Mouse (Mus musculus) adipocyte (in vitro differentiated cells): ENCODE data around the gene Smim4.

Experiments used
- DNase-seq: peaks from one replicate; pipeline ENCODE4 v3.0.0-alpha.2; 2016; ENCODE audit warnings: low spot score

Smim4 gene

DNA sequence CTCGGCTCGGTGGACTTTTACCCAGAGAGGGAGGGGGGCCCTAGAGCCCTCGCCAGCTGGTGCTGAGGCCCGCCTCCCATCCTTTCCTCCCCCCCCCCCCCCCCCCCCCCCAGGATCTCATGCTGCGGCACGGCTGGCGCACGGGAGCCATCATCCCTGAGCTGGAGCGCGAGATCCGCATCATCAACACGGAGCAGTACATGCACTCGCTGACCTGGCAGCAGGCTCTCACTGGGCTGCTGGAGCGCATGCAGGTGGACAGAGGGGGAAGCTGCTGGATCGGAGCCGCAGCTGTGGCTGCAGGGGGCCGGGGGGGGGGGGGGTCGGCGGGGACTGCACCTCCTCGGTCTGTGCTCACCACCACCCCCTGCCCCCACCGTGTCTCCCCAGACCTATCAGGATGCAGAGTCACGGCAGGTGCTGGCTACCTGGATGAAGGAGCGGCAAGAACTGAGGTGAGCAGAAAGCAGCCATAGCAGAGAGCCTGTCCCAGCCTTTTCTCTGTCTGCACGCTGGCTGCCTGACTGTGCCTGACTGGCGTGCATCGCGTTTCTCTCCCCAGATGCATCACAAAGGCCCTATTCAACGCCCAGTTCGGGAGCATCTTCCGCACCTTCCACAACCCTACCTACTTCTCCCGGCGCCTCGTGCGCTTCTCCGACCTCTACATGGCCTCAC is 9.6 kb upstream of the Smim4 start:
- DNase-seq, result no peak

DNA sequence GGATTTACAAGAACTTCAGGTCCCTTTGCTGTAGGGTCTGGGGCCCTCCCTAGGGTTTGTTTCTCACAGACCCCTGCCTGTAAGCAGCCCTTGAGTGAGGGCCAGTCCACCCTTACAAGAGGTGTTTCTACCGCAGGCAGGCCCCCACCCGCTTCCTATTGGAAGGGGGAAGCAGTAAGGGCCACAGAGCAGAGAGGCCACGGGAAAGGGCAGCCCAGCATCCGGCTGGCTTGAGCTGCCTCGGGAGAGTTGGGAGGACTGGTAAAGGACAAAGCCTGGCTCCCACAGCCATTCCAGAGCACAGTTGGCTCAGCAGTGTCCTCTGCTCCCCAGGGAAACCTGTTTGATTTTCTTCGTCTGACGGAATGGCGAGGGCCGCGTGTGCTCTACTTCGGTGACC is 9.0 kb upstream of the Smim4 start:
- DNase-seq, result no peak

DNA sequence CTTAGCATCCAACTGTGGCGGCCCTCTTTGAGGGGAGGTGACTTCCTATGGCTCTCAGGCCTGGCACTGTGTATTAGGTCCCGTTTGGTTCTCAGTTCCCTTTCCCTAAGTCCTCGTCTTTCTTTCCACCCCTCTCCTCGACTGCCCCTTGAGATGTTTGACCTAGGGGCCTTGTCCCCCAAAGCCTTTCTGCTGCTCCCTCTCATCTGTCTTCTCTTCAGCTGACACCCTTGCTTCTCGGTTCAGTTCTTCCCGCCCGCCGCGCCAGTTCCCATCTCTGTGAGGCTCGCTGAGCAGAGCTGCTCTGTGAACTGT is 8.5 kb upstream of the Smim4 start:
- no peak for DNase-seq

DNA sequence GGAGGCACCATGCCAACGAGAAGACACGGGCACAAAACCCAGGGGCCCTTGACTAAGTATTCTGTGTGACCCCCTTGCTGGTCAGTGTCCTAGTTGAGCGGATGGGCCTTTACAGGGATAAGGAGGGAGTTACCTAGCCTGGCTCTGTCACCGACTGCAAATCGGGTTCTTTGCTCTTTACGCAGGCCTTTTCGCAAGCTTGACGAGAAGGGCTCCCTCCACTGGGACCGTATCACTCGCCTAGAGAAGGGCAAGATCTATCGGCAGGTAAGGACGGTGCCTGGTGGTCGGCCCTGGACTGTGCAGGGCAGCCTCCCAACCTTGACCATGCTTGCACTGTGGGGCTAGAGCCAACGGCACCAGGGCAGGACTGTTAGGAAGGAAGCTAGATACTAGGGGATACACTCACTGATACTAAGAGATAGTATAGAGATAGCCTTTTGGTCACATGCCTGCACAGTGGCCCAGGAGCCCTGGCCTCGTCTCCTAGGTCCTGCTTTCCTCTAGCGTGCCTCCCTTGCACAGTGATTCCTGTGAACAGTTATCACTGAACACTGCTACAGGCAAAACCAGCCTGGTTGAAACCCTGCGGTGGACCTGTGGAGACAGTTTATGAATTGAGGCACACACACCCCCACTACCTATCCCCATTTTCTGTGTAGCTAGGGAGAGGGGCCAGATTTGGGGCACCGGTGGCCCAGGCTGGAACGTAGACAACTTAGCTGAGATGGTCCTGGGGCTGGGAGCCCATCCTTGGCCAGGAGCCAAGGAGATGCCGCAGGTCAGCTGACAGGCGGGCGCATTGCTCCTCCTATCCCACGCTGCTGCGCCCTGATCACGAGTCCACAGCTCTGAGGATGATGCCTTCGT is 7.9 kb upstream of the Smim4 start:
- DNase-seq, result no peak

DNA sequence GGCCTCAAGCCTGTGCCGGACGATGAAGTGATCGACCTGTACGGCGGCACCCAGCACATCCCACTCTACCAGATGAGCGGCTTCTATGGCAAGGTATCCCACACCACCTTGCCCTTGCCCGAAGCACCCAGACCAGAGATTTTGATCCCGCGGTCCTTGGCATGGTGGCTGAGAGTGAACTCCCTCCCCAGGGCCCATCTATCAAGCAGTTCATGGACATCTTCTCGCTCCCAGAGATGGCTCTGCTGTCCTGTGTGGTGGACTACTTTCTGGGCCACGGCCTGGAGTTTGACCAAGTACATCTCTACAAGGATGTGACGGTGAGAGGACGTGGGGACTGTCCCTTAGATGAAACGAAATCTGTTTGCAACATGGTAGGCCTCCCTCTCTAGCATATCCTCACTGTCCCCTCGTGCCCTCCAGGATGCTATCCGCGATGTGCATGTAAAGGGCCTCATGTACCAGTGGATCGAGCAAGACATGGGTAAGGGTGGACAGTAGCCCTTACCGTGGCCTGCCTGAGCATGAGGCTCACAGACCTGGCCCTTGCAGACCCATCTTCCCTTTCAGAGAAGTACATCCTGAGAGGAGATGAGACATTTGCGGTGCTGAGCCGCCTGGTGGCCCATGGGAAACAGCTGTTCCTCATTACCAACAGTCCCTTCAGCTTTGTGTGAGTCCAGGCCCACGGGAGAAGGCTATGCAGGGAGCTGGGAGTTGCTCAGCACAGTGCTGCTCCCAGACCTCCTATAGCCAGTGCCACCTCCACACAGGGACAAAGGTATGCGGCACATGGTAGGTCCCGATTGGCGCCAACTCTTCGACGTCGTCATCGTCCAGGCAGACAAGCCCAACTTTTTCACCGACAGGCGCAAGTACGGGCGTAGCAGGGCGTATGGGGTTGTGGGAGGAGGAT is 7.0 kb upstream of the Smim4 start:
- DNase-seq, result no peak

DNA sequence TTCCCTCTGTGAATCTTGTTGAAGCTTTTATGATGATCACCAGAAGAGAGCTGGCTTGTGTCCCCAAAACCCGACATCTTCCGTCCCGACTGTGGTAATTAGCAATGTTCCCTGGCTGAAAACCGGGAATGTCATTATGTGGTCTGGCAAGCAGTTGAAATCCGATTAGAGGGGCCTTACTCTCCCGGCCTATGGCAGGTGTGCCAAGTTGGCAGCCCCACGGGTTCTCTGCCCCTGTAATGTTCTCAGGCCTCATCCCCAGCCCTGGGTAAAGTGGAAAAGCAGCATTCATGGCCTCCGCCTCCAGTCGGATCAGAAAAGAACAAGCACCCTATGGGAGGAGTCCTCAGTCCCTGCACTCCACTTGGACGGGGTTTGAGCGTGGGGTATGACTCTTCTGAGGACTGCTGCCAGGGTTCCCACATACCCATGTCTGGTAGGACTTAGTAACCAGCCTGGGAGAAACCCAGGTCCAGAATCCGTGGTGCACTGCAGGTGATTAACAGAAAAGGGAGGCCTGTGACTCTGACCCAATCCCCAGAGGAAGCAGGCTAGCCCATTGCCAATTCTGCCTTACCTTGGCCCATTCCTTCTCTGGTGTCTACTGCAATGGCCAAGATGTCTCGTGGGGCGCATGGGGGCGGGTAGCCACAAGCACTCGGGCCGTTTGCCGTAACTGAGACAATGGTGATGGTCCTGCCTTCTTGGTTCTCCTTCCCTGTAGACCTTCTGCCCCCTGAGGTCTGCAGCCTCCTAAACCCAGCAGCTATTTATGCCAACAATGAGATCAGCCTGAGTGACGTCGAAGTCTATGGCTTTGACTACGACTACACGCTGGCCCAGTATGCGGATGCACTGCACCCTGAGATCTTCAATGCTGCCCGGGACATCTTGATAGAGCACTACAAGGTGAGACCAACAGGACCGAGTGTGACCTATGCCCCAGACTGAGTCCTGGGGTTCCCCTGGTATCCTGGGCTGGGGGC is 5.6 kb upstream of the Smim4 start:
- no peak for DNase-seq

DNA sequence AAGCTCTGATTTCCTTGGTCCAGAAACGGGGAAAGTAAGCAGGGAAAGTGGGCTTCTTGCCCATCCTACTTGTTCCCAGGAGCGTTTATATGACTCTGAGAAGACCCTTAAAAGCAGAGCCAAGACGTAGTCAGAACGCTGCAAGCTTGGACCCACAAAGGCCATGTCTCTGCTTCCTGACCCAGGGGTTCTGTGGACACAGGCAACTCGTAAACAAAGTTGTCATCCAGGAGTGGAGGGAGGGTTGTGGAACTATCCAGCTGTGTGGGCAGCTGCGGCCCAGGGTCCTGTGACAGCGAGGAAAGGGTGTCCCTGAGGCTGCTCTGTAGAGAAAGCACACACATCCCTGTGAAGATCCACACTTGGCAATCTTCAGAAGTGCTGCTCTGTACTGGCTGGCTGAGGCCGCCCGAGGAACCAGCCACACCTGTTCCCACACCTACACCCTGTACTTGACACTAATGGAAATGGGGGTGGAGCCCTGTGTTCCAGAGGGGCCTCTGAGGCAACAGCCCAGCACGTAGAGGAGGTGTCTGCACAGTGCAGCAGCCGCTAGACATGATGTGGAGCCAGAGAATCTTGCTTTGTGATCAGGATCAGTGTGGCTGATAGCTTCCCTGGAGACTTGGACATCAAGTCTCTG is 4.4 kb upstream of the Smim4 start:
- no peak for DNase-seq

DNA sequence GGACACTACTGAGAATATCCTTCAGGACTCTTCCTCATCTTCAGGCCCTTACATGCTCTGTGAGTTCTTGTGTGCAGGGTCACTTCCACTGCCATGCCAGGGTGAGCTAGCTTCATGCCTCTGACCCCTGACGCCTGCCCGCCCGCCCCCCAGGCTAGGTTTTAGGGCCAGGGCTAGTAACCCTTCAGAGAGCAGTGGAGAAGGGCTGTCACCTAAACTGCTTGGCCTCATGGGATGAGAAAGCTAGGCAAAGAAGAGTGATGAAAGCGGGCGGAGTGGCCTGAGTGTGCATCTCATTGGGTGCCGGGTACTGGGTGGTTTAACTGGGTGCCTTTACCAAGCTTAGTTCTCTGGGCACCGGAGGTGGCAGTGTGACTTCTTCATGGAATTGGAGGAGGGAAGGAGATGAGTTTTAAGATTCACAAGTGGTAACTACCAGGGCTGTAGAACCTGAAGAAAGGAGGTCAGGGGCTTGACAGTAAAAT is 3.8 kb upstream of the Smim4 start:
- DNase-seq, result no peak

DNA sequence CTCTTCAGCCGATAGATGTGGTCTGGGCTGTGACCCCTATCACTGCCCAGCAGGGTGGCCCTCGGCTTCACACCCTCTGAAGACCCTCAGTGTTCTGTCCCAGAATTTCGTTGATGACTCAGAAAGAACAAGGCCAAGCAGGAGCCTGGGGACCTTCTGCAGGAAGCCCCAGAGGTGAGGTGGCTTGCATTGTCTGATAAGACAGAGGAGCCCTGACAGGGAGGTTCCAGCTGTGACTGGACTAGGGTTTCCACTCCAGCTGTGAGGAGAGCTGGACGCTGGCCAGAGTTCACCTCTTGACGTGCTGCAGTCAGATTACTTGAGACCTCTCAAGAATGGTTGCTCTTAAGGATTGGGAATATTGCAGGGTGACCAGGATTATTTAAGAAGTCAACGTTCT is 3.3 kb upstream of the Smim4 start:
- DNase-seq, result no peak

DNA sequence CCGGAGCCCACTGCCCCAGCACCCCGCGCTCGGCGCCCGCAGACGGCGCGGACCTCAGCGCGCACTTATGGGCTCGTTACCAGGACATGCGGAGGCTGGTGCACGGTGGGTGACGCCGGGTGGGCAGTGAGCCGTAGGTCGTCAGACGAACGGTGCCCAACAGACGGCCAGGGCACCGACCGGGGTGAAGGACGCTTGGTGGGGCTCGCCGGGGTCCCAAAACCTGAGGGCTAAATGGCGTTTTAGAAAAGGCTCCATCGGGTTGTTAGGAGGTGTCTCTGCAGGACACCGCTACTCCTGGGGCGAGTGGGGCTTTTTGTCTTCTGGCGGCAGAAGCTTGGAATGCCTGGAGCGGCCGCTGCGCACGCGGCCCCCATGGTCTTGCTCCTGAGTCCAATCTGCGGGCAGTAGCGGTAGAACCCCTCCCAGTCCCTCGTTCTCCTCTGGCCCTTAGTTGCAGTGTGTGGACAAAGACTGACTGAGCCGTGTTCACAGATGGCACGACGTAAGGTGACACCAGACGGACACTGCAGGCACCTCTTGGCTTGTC is 2.6 kb upstream of the Smim4 start:
- DNase-seq, result no peak

DNA sequence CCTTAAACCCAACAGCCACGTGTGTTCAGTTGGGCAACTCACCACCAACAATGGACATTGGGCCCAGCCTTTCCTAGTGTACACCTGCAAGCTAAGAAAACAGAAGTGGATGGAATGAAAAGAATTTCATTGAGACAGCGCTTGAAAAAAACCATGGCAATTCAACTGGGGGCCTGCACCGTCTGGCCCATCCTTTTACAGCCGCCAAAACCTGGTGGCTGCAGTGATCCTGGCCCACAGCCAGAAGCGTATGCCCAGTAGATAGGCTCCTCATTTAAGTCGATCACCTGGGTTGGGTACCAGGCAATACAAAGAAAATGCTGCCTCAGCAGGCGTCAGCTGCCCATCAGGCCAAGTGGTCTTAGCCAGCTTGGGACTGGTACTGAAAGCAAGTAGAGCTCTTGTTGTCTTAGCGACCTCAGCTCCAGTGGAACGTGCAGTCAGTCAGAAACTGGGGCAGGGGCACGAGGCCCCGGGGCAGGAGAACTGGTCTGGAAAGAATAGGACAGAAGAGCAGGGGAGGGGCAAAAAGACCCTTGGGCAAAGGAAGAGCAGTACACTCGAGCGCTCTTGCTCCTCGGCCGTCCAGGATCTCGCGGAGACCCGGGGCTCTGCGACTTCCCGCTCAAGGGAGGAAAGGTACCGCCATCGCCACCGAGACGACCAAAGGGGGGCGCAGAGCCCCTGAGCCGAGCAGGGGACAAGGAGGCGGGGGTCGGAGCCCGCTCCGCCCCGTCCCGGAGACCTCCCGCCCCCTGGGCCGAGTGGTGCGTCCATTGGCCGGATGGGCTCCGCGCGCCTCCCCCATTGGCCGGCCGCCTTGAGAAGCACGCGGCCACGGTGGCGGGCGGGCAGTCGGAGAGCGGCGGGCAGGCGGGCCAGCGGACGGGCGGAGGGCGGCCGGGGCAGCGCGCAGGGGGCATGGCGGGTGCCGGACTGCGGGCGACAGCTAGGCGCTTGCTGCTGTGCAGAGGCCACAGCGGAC is 1.8 kb upstream of the Smim4 start, which contains the start of gene Nt5dc2:
Gene Nt5dc2 (plus strand): TSS at position 818 of the 985 bp plus-strand sequence.
- peak; percentile 45 for DNase-seq

DNA sequence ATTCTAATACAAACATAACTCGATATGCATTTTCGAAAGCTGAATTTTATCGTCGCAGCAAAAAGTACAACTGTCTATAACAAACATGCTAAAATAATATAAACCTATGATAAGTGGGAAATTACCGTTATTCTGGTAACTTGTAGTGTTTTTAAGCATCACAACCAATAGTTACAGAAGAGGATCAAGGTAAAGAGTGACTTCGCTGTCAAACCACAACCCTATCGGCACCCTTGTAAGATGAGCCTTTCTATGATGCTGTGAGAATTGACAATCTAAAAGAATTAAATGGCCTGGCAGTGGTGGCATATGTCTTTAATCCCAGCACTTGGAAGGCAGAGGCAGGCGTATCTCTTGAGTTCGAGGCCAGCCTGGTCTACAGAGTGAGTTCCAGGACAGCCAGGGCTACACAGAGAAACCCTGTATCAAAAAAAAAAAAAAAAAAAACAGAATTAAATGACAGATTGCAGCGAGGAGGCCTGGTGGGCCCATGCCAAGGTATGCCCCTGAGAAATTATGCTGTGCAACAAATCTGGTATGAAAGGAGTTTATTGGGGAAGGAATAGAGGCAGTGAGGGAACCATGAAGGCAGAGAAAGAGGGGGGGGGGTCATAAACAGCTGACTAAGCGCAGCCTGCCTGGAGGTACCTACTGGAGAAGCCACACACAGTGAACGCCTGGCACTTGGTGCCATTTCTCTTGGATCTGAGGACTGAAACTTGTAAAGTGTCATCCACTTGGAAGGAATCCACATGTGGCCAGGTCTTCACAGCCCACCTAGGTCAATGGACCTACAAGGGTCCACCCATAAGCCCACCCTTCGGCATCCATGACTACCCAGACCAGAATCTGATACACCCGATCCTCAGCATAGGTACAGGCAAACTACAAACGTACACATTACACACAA is 825 bp upstream of the Smim4 start:
- no peak for DNase-seq

DNA sequence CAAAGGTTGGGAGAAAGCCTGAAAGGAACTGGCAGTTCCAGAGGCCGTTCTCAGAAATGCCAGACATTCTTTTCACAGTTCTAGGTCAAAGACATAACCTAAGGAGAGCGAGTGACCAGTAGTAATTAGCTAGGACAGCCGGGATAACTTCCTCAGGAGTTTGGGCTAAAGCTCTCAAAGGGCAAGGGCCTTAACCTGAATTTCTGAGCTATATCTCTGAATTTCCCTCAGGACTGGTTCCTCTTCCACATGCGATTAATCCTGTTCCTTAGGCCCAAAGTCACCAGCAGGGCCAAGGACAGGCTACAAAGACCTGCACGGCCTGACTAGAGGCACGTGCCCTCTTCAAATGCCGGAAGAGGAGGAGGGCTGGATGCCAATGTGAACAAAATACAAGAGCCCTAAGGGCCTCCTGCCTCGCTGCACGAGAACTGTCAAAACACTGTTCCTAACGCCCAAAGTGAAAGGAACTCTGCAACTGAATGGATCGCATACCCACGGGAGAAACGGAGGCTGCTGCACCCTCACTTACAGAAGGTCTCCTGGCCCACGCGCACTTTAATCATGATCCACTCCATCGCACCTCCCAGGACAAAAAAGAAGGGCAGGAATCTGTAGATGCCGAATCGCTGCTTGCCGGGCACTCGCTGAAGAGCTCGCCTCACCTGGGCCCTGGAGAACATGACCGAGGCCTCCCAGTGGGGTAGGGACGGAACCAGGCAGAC is 493 bp downstream of the Smim4 start:
- peak; percentile 70 for DNase-seq

DNA sequence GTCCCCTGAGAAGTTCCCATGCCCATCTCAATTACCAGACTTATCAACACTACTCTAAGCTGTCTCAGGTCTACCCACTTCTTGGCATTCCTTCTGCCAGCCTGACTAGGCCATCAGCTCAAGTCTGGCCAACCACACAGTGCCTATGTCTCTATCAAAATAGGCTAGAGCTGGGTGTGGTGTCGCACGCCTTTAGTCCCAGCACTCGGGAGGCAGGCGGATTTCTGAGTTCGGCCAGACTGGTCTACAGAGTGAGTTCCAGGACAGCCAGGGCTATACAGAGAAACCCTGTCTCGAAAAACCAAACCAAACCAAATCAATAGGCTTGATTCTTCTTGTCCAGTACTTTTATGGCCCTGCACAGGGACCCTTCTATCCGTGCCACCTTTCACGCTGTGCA is 1.9 kb downstream of the Smim4 start:
- DNase-seq, result no peak

DNA sequence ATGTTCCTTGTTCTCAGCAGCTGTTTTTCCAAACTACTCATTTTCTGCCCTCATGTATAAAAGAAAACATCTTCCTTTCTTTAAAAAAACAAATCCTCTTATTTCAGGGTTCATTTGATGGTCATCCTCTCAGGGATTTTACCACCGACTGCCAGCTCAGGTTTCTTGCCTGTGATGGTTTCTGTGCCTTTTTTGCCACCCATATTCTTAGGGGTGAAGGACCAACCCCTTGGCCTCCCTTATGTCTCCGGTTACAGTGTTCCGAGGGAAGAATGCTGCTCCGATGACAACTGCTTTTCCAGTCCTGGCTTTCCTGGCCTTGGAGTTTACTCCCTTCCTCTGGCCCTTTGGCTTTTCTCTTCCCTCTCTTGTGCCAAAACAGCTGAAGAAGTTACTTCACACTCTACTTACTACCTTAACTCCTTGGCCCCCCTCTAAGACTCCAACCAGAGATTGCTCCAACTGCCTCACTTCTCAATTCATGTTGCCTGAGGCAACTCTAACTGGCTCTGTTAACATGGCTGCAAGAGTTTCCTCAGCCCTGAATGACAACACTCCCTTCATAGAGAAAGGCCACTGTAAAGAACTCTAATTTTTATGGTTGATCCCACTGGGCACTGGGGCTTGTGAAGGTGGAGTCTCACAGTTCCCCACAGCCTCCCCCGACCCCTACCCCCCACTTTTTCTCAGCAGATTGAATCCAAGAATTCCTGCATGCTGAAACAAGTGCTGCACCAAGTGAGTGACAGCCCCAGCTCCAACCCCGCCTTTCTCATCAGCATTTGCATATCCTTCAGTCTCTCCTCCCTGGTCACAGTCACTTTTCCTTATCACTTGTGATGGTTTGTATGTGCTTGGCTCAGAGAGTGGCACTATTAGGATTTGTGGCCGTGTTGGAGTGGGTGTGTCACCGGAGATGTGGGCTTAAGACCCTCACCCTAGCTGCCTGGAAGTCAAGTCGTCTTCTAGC is 3.4 kb downstream of the Smim4 start:
- peak; percentile 37 for DNase-seq

DNA sequence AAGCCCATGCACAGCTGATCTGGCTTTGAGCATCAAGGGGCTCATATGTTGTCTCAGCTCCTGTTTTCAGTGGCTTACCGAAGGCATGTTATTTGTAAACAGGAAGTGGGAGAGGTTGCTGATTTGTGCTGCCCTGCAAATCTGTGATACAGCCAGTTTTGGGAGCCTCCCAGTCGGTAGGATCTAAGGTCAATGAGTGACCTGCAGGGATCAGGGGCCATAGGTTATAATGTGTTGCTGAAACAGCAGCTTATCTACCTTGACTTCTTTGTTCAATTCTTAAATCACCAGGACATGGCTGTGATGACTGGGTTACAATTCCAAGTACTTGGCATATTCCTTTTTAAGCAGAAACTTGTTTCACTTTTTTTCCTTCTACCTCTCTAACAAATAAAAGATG is 13.2 kb downstream of the Smim4 start:
- no peak for DNase-seq
